Mouse (Mus musculus) liver, embryonic 14.5 days (tissue): Measurements from ENCODE around the gene Efna3.

Experiments used
- CTCF ChIP-seq: IDR thresholded peaks from 2 replicates; pipeline ENCODE4 v1.5.1; 2016; ENCODE audit warnings: antibody characterized with exemption, low read depth, control low read depth
- EP300 ChIP-seq: IDR thresholded peaks from 2 replicates; pipeline ENCODE4 v1.6.1; 2016; ENCODE audit warnings: antibody characterized with exemption, low read depth

GRCm38 (mm10) chr3:89322514-89323165, at the start of gene Efna3:
- TF ChIP-seq CTCF (no peak), EP300 (no peak)
